Mouse (Mus musculus) retina, adult 2 months (tissue): ENCODE measurements around the gene Fam47c.

Experiments
- DNase-seq: peaks from one replicate; pipeline ENCODE4 v3.0.0-alpha.2; 2012; ENCODE audit warnings: low read depth, low spot score

The Fam47c gene

GRCm38 (mm10) chrX:78737463-78737862, at the start of gene Fam47c:
TSS of gene Fam47c (plus strand) at chrX:78737763.
- DNase-seq = no peak

GRCm38 (mm10) chrX:78769408-78769807, 31.8 kb downstream of the Fam47c start:
- no peak for DNase-seq

- DNase-seq = no peak
Observed at GRCm38 (mm10) chrX:78777078-78777477, 39.5 kb downstream of the Fam47c start.
